Mouse (Mus musculus) testis, postnatal 14 days (tissue): ENCODE measurements around the gene Ppp4r2.
A peak's percentile ranks its signal among the peaks of the same experiment; 100 is the strongest.

ENCODE experiments used
- DNase-seq: peaks from one replicate; pipeline ENCODE4 v3.0.0; 2021; ENCODE audit warnings: low spot score

The Ppp4r2 gene

DNA sequence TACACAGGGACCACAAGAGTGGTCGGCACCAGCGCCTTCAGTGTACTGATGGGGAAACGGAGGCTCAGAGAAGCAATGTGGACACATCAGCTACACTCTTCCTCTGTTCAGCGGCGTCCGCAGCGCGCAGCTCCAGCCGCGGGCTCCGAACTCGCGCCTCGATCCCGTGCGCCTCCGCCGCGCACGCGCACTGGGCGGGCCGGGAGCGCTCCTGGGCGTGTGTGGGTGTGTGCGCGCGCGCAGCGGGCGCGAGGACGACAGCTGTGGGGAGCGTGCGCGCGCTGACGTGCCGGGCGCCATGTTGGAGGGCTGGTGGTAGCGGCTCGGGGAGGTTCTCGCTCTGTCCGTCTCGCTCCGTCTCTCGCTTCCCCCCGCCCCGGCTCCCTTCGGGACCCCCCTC, at the start of gene Ppp4r2:
Gene Ppp4r2 (plus strand): TSS at position 268 of the 400 bp plus-strand sequence.
- peak; percentile 93 for DNase-seq

- DNase-seq, result no peak
Observed at GRCm38 (mm10) chr6:100787726-100788125, 45.7 kb upstream of the Ppp4r2 start.

GRCm38 (mm10) chr6:100789161-100789560, 44.3 kb upstream of the Ppp4r2 start:
- no peak for DNase-seq

DNA sequence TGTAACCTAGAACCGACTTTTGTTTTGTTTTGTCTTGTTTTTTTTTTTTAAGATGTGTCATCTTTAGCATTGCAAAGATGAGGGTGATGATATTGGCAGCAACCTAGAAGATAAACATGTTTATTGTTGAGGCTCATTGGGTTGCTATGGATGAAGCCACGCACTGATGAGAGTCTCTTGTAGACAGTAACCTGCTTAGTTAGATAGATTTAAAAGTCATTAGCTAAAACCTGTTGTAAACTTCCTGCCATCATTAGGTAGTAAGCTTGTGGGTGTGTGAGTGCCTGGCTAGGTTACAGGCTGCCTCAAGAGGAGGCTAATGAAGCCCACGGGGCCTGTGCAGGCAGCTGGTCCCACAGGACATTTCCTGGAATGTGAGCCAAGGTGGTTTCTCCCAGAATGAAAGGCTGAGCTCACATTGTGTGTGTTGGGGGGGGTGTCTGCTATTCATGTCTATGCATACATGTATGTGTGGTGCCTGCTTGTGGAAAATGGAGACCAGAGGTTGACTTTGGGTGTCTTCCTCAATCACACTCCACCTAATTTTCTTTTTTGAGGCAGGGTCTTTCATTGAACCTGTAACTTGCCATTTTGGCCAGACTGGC, 41.3 kb upstream of the Ppp4r2 start:
- no peak for DNase-seq

GRCm38 (mm10) chr6:100792973-100793769, 40.3 kb upstream of the Ppp4r2 start:
- no peak for DNase-seq

DNA sequence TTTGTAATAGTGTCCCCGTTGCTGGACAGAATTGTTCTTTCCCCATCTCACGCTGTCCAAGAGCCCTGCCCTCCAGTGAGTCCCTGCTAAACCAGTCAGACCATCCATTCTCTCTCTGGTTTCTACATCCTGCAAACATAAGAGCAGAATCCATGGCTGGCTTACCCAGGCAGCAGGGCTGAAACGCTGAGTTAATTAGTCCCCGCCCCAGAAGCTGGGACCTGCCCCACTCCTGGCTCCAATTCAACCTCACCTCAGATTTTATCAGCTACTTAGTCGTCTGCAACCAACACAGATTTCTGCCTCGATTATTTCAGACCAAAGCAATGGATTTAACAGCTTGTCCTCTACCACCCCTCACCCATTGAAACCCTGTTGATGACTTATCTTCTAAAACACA, 37.6 kb upstream of the Ppp4r2 start:
- DNase-seq, result peak; percentile 12

GRCm38 (mm10) chr6:100799290-100799689, 34.1 kb upstream of the Ppp4r2 start:
- DNase-seq, result no peak

DNA sequence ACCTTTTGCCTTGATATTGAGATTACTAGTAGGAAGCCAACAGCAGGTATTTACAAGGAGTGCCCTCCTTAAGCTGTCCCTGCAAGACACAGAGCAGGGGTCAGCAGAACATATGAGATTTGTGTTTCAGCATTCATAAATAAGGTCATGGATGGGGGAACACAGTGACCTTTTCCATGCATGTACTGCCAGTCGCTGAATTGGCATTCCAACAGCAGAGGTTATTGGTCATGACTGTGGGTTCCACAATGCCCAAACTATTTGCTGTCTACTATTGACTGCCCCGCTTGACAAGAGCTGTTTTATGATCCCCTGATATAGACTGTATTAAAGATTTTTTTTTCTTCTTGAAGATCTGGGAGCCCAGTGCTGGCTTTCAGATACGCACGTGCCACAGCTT, 33.7 kb upstream of the Ppp4r2 start:
- no peak for DNase-seq

GRCm38 (mm10) chr6:100800497-100800955, 32.9 kb upstream of the Ppp4r2 start:
- DNase-seq, result no peak

DNA sequence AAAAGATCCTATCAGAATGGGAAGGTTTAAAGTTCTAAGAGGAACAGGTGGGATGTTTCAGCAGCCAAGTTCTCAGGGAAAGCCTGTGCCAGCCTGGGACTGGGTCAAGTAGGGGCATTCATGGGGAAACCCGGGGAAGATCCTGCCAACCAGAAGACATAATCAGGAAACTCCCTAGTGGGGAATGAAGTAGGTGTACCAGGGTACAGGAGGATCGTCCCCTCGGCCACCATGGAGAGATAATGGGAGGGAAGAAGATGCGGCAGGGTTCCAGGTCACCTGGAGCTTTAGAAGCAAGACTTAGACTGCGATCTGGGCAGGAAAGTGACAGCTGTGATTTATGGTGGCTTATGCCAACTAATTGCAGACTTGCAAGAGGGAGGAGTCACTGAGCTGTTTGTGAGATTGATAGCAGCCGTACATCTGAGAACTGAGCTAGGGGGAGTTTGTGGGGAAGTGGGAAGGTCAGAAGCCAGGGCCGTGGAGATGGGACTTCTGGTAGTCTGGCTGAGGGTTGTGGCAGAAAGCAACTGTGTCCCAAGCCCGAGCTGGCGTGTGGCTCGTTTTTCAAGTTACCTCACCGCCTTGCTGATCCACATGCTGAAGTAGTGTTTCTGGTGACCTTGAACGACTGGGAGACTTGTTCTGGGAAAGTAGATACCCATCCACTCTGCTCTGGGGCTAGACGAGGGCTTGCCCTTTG, 30.9 kb upstream of the Ppp4r2 start:
- DNase-seq, result no peak

GRCm38 (mm10) chr6:100803250-100803649, 30.2 kb upstream of the Ppp4r2 start:
- no peak for DNase-seq

DNA sequence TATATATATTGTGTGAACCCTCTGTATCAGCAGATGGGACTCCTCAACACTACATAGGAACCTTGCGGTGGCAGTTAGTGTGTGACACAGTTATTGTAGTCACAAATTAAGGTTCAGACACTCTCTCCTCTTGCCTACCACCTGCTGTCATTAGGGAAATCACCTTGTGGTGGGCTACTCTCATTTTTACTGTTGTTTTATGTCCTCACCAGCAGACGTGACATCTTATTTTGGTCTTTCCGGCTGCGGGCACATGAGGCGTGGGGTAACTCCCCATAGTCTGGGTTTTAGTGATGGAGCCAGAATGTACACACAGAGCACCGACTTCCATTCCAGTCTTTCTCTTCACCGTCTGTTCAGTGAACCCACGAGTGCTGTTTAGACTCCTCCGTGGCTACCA, 26.2 kb upstream of the Ppp4r2 start:
- DNase-seq, result no peak

DNA sequence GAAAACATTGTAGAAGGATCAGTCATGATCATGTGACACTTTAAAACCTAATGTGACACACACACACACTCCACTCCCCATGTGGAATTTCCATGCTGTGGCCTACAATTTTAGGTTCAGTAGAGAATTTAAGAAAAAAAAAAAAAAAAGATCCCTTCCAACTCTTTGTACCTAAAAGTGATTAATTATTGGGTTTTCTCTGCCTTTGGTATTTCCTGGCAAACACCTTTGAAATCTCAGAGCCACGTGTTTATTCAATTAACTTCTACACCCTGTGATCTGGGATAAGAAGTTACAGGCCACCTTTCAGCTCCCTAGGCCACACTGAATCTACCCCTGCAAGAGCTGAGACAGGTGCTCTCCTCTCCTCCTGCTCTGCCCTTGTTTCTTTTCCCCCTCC, 25.7 kb upstream of the Ppp4r2 start:
- no peak for DNase-seq

DNA sequence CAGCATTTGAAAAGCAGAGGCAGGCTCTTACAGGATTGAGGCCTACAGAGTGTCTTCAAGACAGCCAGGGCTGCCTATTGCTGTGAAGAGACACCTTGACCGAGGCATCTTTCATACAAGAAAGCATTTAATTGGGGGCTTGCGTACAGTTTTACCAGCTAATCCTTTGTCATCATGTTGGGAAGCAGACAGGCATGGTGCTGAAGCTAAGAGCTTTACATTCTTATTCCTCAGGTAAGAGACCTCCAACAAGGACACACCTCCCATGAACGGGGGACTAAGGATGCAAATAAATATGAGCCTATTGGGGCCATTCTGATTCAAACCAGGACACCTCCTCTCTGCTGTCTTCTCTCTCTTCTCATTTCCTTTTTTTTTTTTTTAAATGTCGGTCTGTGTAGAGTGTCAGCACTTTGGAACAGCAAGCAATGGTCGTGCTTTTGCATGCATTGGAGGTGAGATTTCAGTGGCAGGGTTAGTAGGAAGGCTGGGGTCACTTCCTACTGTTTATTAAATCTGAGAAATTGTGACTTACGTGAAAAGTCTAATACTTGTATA, 25.1 kb upstream of the Ppp4r2 start:
- DNase-seq, result no peak

DNA sequence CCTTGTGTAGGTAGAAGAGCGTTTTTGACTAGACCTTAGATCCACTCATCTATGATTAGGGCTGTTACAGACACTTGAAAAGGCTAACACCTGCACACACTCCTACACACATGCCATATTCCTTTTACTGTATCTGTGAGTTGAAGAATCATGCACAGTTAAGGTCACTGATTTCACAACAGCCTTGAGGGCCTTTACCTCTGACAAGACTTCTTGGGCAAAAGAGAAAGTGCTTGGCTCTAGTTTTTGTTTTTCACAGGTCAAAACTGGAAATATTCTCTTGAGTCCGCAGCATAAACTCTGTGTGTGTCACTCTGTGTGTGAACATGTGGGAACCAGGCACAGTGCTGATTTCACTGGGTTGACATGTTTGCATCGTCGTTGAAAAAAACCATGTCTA, 23.3 kb upstream of the Ppp4r2 start:
- DNase-seq, result no peak

DNA sequence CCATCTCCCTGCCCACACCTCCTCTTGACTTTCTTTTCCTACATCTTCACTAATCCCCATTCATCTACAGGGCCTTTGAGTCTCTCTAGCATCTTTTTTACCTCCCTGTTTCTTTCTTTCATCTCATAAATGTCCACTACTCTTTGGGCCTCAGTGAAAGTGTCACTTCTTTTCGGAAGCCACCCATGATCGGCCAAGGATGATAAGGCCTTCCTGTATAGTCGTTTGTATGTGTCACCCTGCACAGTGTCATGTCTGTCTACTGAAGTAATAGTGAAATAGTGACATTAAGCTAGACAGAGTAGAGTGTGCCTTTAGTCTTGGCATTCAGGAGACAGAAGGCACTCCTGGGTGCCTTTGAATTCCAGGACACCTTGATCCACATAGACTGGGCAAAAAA, 21.7 kb upstream of the Ppp4r2 start:
- DNase-seq, result no peak

DNA sequence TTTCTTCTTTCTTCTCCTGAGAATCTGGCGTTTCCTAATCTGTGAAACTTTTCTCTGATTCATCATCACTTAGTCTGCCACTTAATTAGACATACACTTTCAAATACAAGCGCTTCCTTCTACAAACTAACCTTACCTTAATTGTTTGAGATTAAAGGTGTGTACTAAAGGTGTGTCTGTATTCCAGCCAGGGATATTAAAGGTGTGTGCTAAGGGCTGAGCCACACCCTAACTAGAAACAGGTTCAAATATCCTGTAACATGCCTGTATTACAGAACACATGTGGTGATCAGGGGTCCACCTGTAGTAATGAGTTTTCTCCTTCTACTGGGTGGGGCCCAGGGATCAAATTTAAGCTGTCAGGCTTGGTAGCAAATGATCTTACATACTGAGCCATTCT, 12.1 kb upstream of the Ppp4r2 start:
- no peak for DNase-seq

DNA sequence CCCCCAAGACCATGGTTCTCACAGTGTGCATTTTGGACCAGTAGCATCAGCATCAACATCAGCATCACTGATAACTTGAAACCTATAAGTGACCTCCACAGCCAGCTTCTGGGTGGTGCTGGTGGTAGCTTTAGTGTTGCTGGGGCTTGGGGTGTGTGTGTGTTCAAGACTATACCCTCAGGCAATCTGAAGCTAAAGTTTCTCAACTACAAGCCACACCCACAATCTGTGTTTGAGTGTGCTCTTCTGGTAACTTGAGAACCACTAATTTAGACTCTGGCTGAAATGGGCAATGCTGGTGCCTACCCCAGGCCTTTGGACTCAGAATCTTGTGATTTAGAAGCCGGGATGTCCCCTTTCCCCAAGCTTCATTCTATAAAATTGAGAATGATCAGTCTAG, 10.1 kb upstream of the Ppp4r2 start:
- DNase-seq, result no peak

- no peak for DNase-seq
Observed at GRCm38 (mm10) chr6:100824381-100824965, 8.9 kb upstream of the Ppp4r2 start.

GRCm38 (mm10) chr6:100826046-100826445, 7.4 kb upstream of the Ppp4r2 start:
- DNase-seq, result no peak

- no peak for DNase-seq
Observed at GRCm38 (mm10) chr6:100828565-100828964, 4.9 kb upstream of the Ppp4r2 start.

DNA sequence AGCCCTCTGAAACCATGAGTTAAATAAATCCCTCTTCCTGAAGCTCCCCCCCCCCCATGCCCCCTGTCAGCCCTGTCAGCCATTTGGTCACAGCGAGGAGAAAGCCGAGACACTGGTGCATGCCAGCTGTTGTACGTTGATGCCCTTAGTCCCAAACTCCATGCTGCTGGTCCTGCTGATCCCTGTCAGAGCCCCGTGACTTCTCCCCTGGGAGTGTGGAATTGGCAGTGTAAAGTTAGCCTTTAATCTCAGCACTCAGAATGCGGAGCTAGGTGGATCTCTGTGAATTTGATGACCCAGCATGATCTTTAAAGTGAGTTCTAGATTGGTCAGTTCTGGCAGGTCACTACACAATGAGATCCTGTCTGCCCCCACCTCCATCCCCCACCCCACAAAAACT, 3.7 kb upstream of the Ppp4r2 start:
- no peak for DNase-seq
